30 mouse cellular contexts compared by ENCODE assay signal in genomic region chr9:78393741-78394140, GRCm38 (mm10). TPM values are rescaled to one million over a fixed set of nuclear protein-coding genes. Genes with fewer than 3 reads are reported as not detected.
DNase-seq lines count a peak whose midpoint lies in the region; TF ChIP-seq lines count a peak whose summit lies in the region.
"Had no signal": no experiment of that assay in that cellular context is flagged by ENCODE, and none has a peak within 500 bp of the region (broad histone marks: within the 10 kb centered on the region; RNA-seq: fewer than 3 reads in every experiment).

No protein-coding gene starts in this region.

- peak overlapping the region; percentile 85 for H3K27ac ChIP-seq in MEL (ENCODE audit: control insufficient read depth, low read depth, low read length)

- peak overlapping the region; percentile 89 for H3K9ac ChIP-seq in MEL (ENCODE audit: control insufficient read depth, low read depth, low read length, poor library complexity, severe bottlenecking)

- no peak for TF ChIP-seq CTCF in MEL (IDR thresholded peaks at IDR 0.05 in 2 of 3, conservative IDR thresholded peaks at IDR 0.05 in 1 of 3; ENCODE audit: control insufficient read depth in 1 of 3, insufficient read depth in 1 of 3, low read depth in 2 of 3, low read length in 3 of 3, poor library complexity in 1 of 3, severe bottlenecking in 1 of 3)

- TF ChIP-seq POLR2A in MEL (IDR thresholded peaks at IDR 0.05; ENCODE audit: control insufficient read depth in 1 of 2, insufficient read depth in 1 of 2, low read depth in 1 of 2, low read length in 2 of 2, poor library complexity in 1 of 2) = no peak; a peak in 1 of 4 replicates

- peaks cover 0 to 17% of the 10 kb centered on the region in 2 experiments; a peak in 3 of 4 replicates for H3K36me3 ChIP-seq in MEL (ENCODE audit: control insufficient read depth in 1 of 2, insufficient read depth in 2 of 2, low read length in 2 of 2)
- H3K36me3 ChIP-seq: G1E had no signal

- DNase-seq in heart, adult 11 months = peak; percentile 28
- no peak for DNase-seq in heart, adult 9 months (ENCODE audit: low spot score in 2 of 2)
- DNase-seq in A20 (ENCODE audit: low read depth, low spot score) = peak; percentile 71
- DNase-seq in MEL (ENCODE audit: low read depth, low spot score) = peak; percentile 56
- DNase-seq in MEL-GATA-1-ER (ENCODE audit: extremely low read depth, low read depth) = peak; percentile 21
- DNase-seq in right cerebral cortex, postnatal 36 days (ENCODE audit: low spot score in 2 of 2) = no peak
- no peak for DNase-seq in cerebellum, adult 9-10 months
- DNase-seq in adrenal gland, adult 18-20 months (ENCODE audit: low spot score in 2 of 2) = no peak
- DNase-seq: adrenal gland, adult 2 months; adrenal gland, adult 8-10 months; adrenal gland, postnatal 10 days; adrenal gland, postnatal 14 days; adrenal gland, postnatal 25 days; adrenal gland, postnatal 36 days; B cell, adult 2 months; cerebellum, adult 11 months; cerebellum, adult 11-12 months; cerebellum, adult 18-20 months; cerebellum, adult 2 months; cerebellum, adult 8-10 months; cerebellum, adult 9-11 months had no signal

- peak overlapping the region; percentile 59 to 95 for H3K4me3 ChIP-seq in MEL (ENCODE audit: control insufficient read depth in 1 of 2, insufficient read depth in 1 of 2, low read depth in 2 of 2, low read length in 2 of 2)

- no peak for TF ChIP-seq RAD21 in MEL (IDR thresholded peaks at IDR 0.05; ENCODE audit: low read depth, low read length)

- H3K4me1 ChIP-seq in MEL (ENCODE audit: control insufficient read depth in 1 of 2, insufficient read depth in 2 of 2, low read length in 2 of 2) = peaks cover 6 to 13% of the 10 kb centered on the region in 2 experiments

- no peaks in the 10 kb centered on the region for H3K9me3 ChIP-seq in MEL (replicated peaks; ENCODE audit: insufficient read depth, low read length)

- no peaks in the 10 kb centered on the region for H3K27me3 ChIP-seq in MEL (ENCODE audit: control insufficient read depth in 1 of 2, insufficient read depth in 2 of 2, low read length in 2 of 2)

- TF ChIP-seq EP300 in MEL (IDR thresholded peaks at IDR 0.05; ENCODE audit: low read depth in 1 of 2, low read length in 2 of 2) = no peak

- H3K79me2 ChIP-seq in MEL (ENCODE audit: control insufficient read depth, insufficient read depth, low read length, poor library complexity) = peaks cover 17% of the 10 kb centered on the region

TF ChIP-seq in MEL, 35 proteins besides CTCF, POLR2A, EP300 and RAD21:
- peak; percentile 31; the same call in 1 of the 2 replicates for TF ChIP-seq NELFE (IDR thresholded peaks at IDR 0.05; ENCODE audit: low read depth, low read length)
- TF ChIP-seq UBTF (IDR thresholded peaks at IDR 0.05; ENCODE audit: borderline replicate concordance, insufficient read depth, low read depth, low read length) = no peak
- TF ChIP-seq HCFC1 (IDR thresholded peaks at IDR 0.05; ENCODE audit: low read depth, low read length) = 0 out of 2 replicates have a peak, but pooled peaks have one; percentile 28
- TF ChIP-seq ZC3H11A (IDR thresholded peaks at IDR 0.05; ENCODE audit: low read depth, low read length) = no peak
- no peak for TF ChIP-seq POLR2AphosphoS5 (IDR thresholded peaks at IDR 0.05; ENCODE audit: borderline replicate concordance, low read depth, low read length)
- TF ChIP-seq TBP (IDR thresholded peaks at IDR 0.05; ENCODE audit: low read depth, low read length) = no peak
- no peak for TF ChIP-seq CHD2 (IDR thresholded peaks at IDR 0.05; ENCODE audit: low read length)
- no peak for TF ChIP-seq GATA1 (IDR thresholded peaks at IDR 0.05; ENCODE audit: low read depth, low read length)
- no peak for TF ChIP-seq GABPA (IDR thresholded peaks at IDR 0.05; ENCODE audit: low read depth, low read length)
- peak; percentile 45; the same call in 1 of the 2 replicates for TF ChIP-seq SIN3A (IDR thresholded peaks at IDR 0.05; ENCODE audit: low read length)
- 0 out of 2 replicates have a peak, but pooled peaks have one; percentile 5 for TF ChIP-seq ELF1 (IDR thresholded peaks at IDR 0.05; ENCODE audit: low read depth, low read length)
- TF ChIP-seq KAT2A (conservative IDR thresholded peaks at IDR 0.05; ENCODE audit: low read depth, low read length) = no peak
- TF ChIP-seq JUND (IDR thresholded peaks at IDR 0.05; ENCODE audit: low read depth, low read length) = no peak
- TF ChIP-seq ZMIZ1 (IDR thresholded peaks at IDR 0.05; ENCODE audit: low read depth, low read length) = 0 out of 2 replicates have a peak, but pooled peaks have one; percentile 14
- no peak for TF ChIP-seq NRF1 (IDR thresholded peaks at IDR 0.05; ENCODE audit: insufficient read depth, low read depth, low read length, poor library complexity, severe bottlenecking)
- no peak for TF ChIP-seq USF2 (IDR thresholded peaks at IDR 0.05; ENCODE audit: borderline replicate concordance in 1 of 2, insufficient read depth in 1 of 2, low read depth in 1 of 2, low read length in 2 of 2)
- TF ChIP-seq MYC (IDR thresholded peaks at IDR 0.05; ENCODE audit: low read depth, low read length) = 0 out of 2 replicates have a peak, but pooled peaks have one; percentile 24
- no peak for TF ChIP-seq ETS1 (IDR thresholded peaks at IDR 0.05; ENCODE audit: low read depth, low read length)
- no peak for TF ChIP-seq MAFK (IDR thresholded peaks at IDR 0.05; ENCODE audit: borderline replicate concordance, low read depth, low read length)

RNA-seq across cellular contexts. Expression of gene Ddx43, which starts 1.8 kb away (rescaled TPM):
- total RNA-seq in MEL (2012; rRNA removed) = 4.7 and 5.5 TPM in 2 replicates
- 1 to 10 TPM in 1 of 2 experiments, not detected in 1; 7.2 TPM for polyA plus RNA-seq in MEL (2012; ENCODE audit: insufficient read depth in 1 of 2, insufficient read length in 2 of 2, low read depth in 1 of 2, low replicate concordance in 2 of 2, missing spikeins in 1 of 2)
- total RNA-seq in adrenal gland, adult 18-20 months (2021) = not detected
- total RNA-seq: adrenal gland, adult 2 months; adrenal gland, adult 8-10 months; adrenal gland, postnatal 10 days; adrenal gland, postnatal 14 days; adrenal gland, postnatal 25 days; adrenal gland, postnatal 36 days; CH12.LX had no signal
- polyA plus RNA-seq: C2C12, G1E had no signal

RNA-seq across cellular contexts. Expression of gene Ooep, which starts 15.2 kb away (rescaled TPM):
- total RNA-seq in MEL (2012; rRNA removed) = not detected in 2 replicates
- polyA plus RNA-seq in MEL (2012; ENCODE audit: insufficient read depth in 1 of 2, insufficient read length in 2 of 2, low read depth in 1 of 2, low replicate concordance in 2 of 2, missing spikeins in 1 of 2) = not detected
- total RNA-seq in adrenal gland, adult 18-20 months (2021) = not detected
- total RNA-seq: adrenal gland, adult 2 months; adrenal gland, adult 8-10 months; adrenal gland, postnatal 14 days; adrenal gland, postnatal 25 days; adrenal gland, postnatal 36 days; CH12.LX; G1E had no signal
- polyA plus RNA-seq: adrenal gland, adult 2 months; CD4-positive, CD25-positive, alpha-beta regulatory T cell, adult 4 months; G1E; Patski had no signal

RNA-seq across cellular contexts. Expression of gene Dppa5a, which starts 25.8 kb away (rescaled TPM):
- total RNA-seq in MEL (2012; rRNA removed) = not detected in 2 replicates
- under 1 TPM in 1 of 2 experiments, not detected in 1; 0.19 TPM for polyA plus RNA-seq in MEL (2012; ENCODE audit: insufficient read depth in 1 of 2, insufficient read length in 2 of 2, low read depth in 1 of 2, low replicate concordance in 2 of 2, missing spikeins in 1 of 2)
- not detected for total RNA-seq in adrenal gland, adult 18-20 months (2021)
- total RNA-seq: adrenal gland, adult 2 months; adrenal gland, adult 8-10 months; adrenal gland, postnatal 14 days; adrenal gland, postnatal 25 days; adrenal gland, postnatal 36 days; adrenal gland, postnatal 4 days; CH12.LX; G1E had no signal
- polyA plus RNA-seq: activated CD4-positive, CD25-positive, alpha-beta regulatory T cell, adult 4 months; adrenal gland, adult 2 months; CD4-positive, CD25-positive, alpha-beta regulatory T cell, adult 4 months; G1E; Patski had no signal

RNA-seq across cellular contexts. Expression of gene Gsta2, which starts 38.2 kb away (rescaled TPM):
- total RNA-seq in MEL (2012; rRNA removed) = not detected in 2 replicates
- polyA plus RNA-seq in MEL (2012; ENCODE audit: insufficient read depth in 1 of 2, insufficient read length in 2 of 2, low read depth in 1 of 2, low replicate concordance in 2 of 2, missing spikeins in 1 of 2) = not detected
- total RNA-seq in adrenal gland, adult 18-20 months (2021) = 1 to 10 TPM in 1 of 2 experiments, under 1 TPM in 1; 0.42 to 9.7 TPM
- total RNA-seq: CH12.LX, ES-E14, G1E had no signal
- polyA plus RNA-seq: activated CD4-positive, CD25-positive, alpha-beta regulatory T cell, adult 4 months; adrenal gland, adult 2 months; brain, embryonic 14.5 days; CD4-positive, CD25-positive, alpha-beta regulatory T cell, adult 4 months; cerebellum, adult 2 months; G1E had no signal

RNA-seq across cellular contexts. Expression of gene Cgas, which starts 49.3 kb away (rescaled TPM):
- total RNA-seq in MEL (2012; rRNA removed) = 12.9 and 19.0 TPM in 2 replicates
- 10 to 100 TPM in 1 of 2 experiments, not detected in 1; 20.9 TPM for polyA plus RNA-seq in MEL (2012; ENCODE audit: insufficient read depth in 1 of 2, insufficient read length in 2 of 2, low read depth in 1 of 2, low replicate concordance in 2 of 2, missing spikeins in 1 of 2)
- total RNA-seq in adrenal gland, adult 18-20 months (2021) = under 1 TPM; 0.66 to 0.90 TPM
- total RNA-seq: CH12.LX had no signal

Comparison
In these comparisons a context has a peak if more than half of its experiments do, and no peak if none do; other contexts are left out.
1. DNase-seq: peak in heart, adult 11 months (single experiment), A20 (single experiment), MEL (single experiment) and MEL-GATA-1-ER (single experiment); none in heart, adult 9 months (0 of 2), right cerebral cortex, postnatal 36 days (0 of 2), cerebellum, adult 9-10 months (single experiment) and adrenal gland, adult 18-20 months (0 of 2).